Mouse (Mus musculus) adrenal gland, postnatal 14 days (tissue): Measurements from ENCODE around the gene Otud3. TPM values are rescaled to one million over a fixed set of nuclear protein-coding genes. Genes with fewer than 3 reads are reported as not detected.

ENCODE experiments used
- DNase-seq: peaks from one replicate; pipeline ENCODE4 v3.0.0; 2021; ENCODE audit warnings: mixed read lengths
- total RNA-seq: library from RNA; stranded (reverse); gene quantifications from 2 replicates; pipeline ENCODE4 v1.2.3, GENCODE M21; 2021

Otud3 gene
- total RNA-seq, 1 experiment from 2014 or later: 11.0 TPM

DNA sequence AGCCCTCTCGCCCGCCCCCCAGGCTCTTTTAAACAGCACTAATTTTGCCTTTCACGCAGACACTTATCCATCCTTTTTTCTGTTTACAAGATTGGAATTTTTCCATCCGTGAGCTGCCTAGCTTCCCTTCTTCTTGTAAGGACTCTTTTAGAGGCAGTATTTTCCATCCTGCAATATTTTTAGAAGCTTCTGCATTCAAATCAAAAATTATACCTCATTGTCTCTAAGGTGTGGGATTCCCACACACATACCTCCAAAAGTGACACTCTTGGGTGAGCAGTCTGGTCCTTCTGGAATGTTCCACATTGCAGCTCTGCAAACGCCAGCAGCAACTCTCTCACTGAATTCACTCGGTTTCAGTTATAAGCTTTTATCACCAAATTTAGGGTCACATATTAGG lies 60.8 kb downstream of the Otud3 start:
- DNase-seq: no peak

- peak; percentile 86 for DNase-seq
Observed at GRCm38 (mm10) chr4:138851463-138851862, 62.3 kb downstream of the Otud3 start.

Other genes starting within 250 kb of the Otud3 start
- not detected in 2 replicates for gene Pla2g2c, start 189.2 kb downstream of the Otud3 start, total RNA-seq
- 0.89 and 1.1 TPM in 2 replicates for gene Ubxn10, start 176.8 kb downstream of the Otud3 start, total RNA-seq
- 13.7 and 14.3 TPM in 2 replicates for gene Pla2g2f, start 156.3 kb downstream of the Otud3 start, total RNA-seq
- 1.1 and 10.7 TPM in 2 replicates for gene Pla2g2d, start 138.2 kb downstream of the Otud3 start, total RNA-seq
- 9.2 and 13.2 TPM in 2 replicates for gene Pla2g5, start 50.5 kb downstream of the Otud3 start, total RNA-seq
- gene Gm13030, start 40.0 kb downstream of the Otud3 start, total RNA-seq: not detected in 2 replicates
- gene Pla2g2e, start 36.0 kb downstream of the Otud3 start, total RNA-seq: 1.2 and 1.4 TPM in 2 replicates
- not detected in 2 replicates for gene Rnf186, start 53.2 kb upstream of the Otud3 start, total RNA-seq
- gene Tmco4, start 58.9 kb upstream of the Otud3 start, total RNA-seq: 14.0 and 15.8 TPM in 2 replicates
- gene Htr6, start 161.6 kb upstream of the Otud3 start, total RNA-seq: 0.15 TPM in 1 of 2 replicates, not detected in the other
- gene Nbl1, start 179.0 kb upstream of the Otud3 start, total RNA-seq: 33.7 and 39.8 TPM in 2 replicates
- 480 and 499 TPM in 2 replicates for gene Minos1, start 217.2 kb upstream of the Otud3 start, total RNA-seq